Mouse (Mus musculus): ENCODE measurements at regions not wholly inside any gene's neighbourhood (a gene's known extent, or its start where the extent isn't known, plus 50 kb on each side); places are given as distances from the start of the nearest gene placed in this dataset.

DNA sequence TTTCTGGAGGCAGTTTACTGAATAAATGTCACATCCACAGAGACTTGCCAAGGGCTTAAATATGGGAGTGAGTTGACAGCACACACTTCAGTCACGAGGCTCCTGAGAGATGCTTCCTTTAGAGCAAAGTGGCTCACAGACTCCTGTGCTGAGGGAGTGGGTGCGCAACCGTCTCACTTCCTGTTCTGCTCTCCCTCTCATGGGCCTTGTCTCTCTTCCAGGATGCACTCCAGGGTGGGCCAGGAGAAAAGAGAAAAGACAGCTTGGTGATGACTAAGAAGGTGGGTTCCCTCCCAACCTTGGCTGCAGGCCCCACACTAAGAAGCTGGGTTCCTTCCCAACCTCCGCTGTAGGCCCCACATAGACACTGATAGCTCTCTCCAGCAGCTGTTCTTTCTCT lies 57.5 kb upstream of the Polg start:
- no peaks in the 10 kb centered on the region; a peak in 1 of 4 replicates for H3K4me1 ChIP-seq (replicated peaks; ENCODE audit: control insufficient read depth in 2 of 2, insufficient read depth in 2 of 2, low read length in 1 of 2)
- H3K27ac ChIP-seq: no peak overlapping the region
- 45% methylated on average over 4 of the region's 4 CpGs for WGBS (ENCODE audit: insufficient replicate concordance)
- H3K27me3 ChIP-seq (ENCODE audit: control insufficient read depth, insufficient read depth, low read length): peaks cover 9% of the 10 kb centered on the region
- TF ChIP-seq CTCF (IDR thresholded peaks at IDR 0.05; ENCODE audit: low read depth) (no peak), EP300 (IDR thresholded peaks at IDR 0.05; ENCODE audit: low read depth) (no peak)
- no peak overlapping the region for H3K9ac ChIP-seq (replicated peaks)
- no peaks in the 10 kb centered on the region for H3K9me3 ChIP-seq (ENCODE audit: control insufficient read depth, low read length)
- H3K36me3 ChIP-seq (replicated peaks; ENCODE audit: control insufficient read depth, insufficient read depth, low read depth): no peaks in the 10 kb centered on the region
- H3K4me3 ChIP-seq (ENCODE audit: insufficient read depth in 1 of 2, low read depth in 2 of 2, low read length in 2 of 2): no peak overlapping the region
- no peak for DNase-seq (ENCODE audit: low read depth in 3 of 3, low spot score in 3 of 3)
- no peak for ATAC-seq (ENCODE audit: insufficient read depth)
- no peak overlapping the region for H3K4me2 ChIP-seq (ENCODE audit: low read depth)

DNA sequence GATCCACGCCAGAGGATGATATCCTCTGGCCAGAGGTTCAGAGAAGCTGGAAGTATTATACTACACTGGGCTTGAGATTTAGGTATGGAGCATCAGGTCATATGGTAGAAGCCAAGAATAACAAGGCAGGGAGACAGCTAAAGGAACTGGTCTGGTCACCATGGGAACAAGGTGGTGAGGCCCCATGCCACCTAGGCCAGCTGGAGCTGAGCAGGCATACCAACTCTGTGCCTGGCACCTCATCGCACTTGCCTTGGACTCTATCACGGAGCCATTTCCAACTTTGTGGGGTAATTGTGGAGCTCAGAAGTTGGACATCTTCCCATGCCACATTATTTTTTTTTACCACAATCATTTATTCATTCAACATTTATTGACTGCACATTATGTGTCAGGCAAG lies 55.9 kb upstream of the Polg start:
- Histone ChIP-seq H3K27ac (no peak overlapping the region), H3K27me3 (ENCODE audit: control insufficient read depth, insufficient read depth, low read length) (peaks cover 9% of the 10 kb centered on the region), H3K9ac (replicated peaks) (no peak overlapping the region), H3K4me1 (replicated peaks; ENCODE audit: control insufficient read depth in 2 of 2, insufficient read depth in 2 of 2, low read length in 1 of 2) (no peaks in the 10 kb centered on the region; a peak in 1 of 4 replicates), H3K36me3 (replicated peaks; ENCODE audit: control insufficient read depth, insufficient read depth, low read depth) (no peaks in the 10 kb centered on the region), H3K4me3 (ENCODE audit: insufficient read depth in 1 of 2, low read depth in 2 of 2, low read length in 2 of 2) (no peak overlapping the region), H3K4me2 (ENCODE audit: low read depth) (no peak overlapping the region), H3K9me3 (ENCODE audit: control insufficient read depth, low read length) (no peaks in the 10 kb centered on the region)
- 52% methylated on average over 3 of the region's 3 CpGs for WGBS (ENCODE audit: insufficient replicate concordance)
- TF ChIP-seq EP300 (IDR thresholded peaks at IDR 0.05; ENCODE audit: low read depth) (no peak), CTCF (IDR thresholded peaks at IDR 0.05; ENCODE audit: low read depth) (no peak)
- DNase-seq (ENCODE audit: low read depth in 3 of 3, low spot score in 3 of 3) (no peak), ATAC-seq (ENCODE audit: insufficient read depth) (no peak)

DNA sequence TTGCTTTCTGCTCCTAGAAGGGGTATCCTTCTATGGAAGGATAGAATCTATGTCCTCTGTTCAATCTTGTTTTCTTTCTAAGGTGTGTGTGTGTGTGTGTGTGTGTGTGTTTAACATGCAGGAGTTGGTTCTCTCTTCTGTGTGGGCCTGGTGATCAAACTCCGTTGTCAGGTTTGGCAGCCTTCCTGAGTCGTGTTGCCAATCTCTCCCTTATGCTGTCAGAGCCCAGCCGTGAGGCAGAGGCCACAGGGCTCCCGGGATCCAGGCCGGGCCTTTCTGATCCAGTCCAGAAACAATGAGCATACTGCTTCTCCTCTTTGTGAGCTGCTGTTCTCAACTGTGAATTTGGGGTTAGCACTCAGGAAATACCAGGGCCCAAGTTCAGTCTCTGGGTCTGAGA lies 55.1 kb upstream of the Polg start:
- TF ChIP-seq CTCF (IDR thresholded peaks at IDR 0.05; ENCODE audit: low read depth) (no peak), EP300 (IDR thresholded peaks at IDR 0.05; ENCODE audit: low read depth) (no peak)
- H3K27me3 ChIP-seq (ENCODE audit: control insufficient read depth, insufficient read depth, low read length): peaks cover 15% of the 10 kb centered on the region
- WGBS (ENCODE audit: insufficient replicate concordance): 31% methylated on average over 5 of the region's 5 CpGs
- H3K9me3 ChIP-seq (ENCODE audit: control insufficient read depth, low read length): no peaks in the 10 kb centered on the region
- no peaks in the 10 kb centered on the region for H3K36me3 ChIP-seq (replicated peaks; ENCODE audit: control insufficient read depth, insufficient read depth, low read depth)
- no peak for DNase-seq (ENCODE audit: low read depth in 3 of 3, low spot score in 3 of 3)
- no peaks in the 10 kb centered on the region; a peak in 1 of 4 replicates for H3K4me1 ChIP-seq (replicated peaks; ENCODE audit: control insufficient read depth in 2 of 2, insufficient read depth in 2 of 2, low read length in 1 of 2)
- ATAC-seq (ENCODE audit: insufficient read depth): no peak
- no peak overlapping the region for H3K27ac ChIP-seq
- H3K4me3 ChIP-seq (ENCODE audit: insufficient read depth in 1 of 2, low read depth in 2 of 2, low read length in 2 of 2): no peak overlapping the region
- H3K9ac ChIP-seq (replicated peaks): no peak overlapping the region
- no peak overlapping the region for H3K4me2 ChIP-seq (ENCODE audit: low read depth)

DNA sequence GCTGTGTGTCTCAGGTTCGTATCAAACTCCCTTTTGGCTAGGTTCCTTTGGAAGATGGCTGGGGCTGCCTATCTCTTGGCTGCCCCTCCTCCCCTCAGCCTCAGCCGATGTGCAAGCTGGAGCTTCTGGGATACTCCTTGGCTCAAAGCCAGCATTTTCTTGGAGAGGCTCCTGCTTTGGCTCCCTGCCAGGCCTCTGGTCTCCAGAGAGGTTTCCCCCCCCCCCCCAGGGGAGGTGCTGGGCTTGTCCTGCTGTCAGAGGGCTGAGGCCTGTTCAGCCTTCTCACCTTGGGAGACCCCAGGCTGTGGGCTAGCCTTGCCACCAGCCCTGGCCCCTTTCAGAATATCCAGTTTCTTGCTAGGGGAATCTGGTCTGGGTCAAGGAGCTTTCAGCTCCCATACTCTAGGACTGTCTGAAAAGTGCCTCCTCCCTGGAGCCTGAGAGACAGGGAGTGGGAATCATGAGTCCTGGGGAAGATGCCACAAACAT lies 54.1 kb upstream of the Polg start:
- Histone ChIP-seq H3K4me1 (replicated peaks; ENCODE audit: control insufficient read depth in 2 of 2, insufficient read depth in 2 of 2, low read length in 1 of 2) (no peaks in the 10 kb centered on the region; a peak in 1 of 4 replicates), H3K9me3 (ENCODE audit: control insufficient read depth, low read length) (no peaks in the 10 kb centered on the region), H3K4me2 (ENCODE audit: low read depth) (no peak overlapping the region), H3K9ac (replicated peaks) (no peak overlapping the region), H3K27ac (no peak overlapping the region), H3K36me3 (replicated peaks; ENCODE audit: control insufficient read depth, insufficient read depth, low read depth) (no peaks in the 10 kb centered on the region), H3K27me3 (ENCODE audit: control insufficient read depth, insufficient read depth, low read length) (peaks cover 25% of the 10 kb centered on the region), H3K4me3 (ENCODE audit: insufficient read depth in 1 of 2, low read depth in 2 of 2, low read length in 2 of 2) (no peak overlapping the region)
- DNase-seq (ENCODE audit: low read depth in 3 of 3, low spot score in 3 of 3) (no peak), ATAC-seq (ENCODE audit: insufficient read depth) (no peak)
- WGBS (ENCODE audit: insufficient replicate concordance): 65% methylated on average over 2 of the region's 2 CpGs
- TF ChIP-seq CTCF (IDR thresholded peaks at IDR 0.05; ENCODE audit: low read depth): no peak
- TF ChIP-seq EP300 (IDR thresholded peaks at IDR 0.05; ENCODE audit: low read depth): no peak

DNA sequence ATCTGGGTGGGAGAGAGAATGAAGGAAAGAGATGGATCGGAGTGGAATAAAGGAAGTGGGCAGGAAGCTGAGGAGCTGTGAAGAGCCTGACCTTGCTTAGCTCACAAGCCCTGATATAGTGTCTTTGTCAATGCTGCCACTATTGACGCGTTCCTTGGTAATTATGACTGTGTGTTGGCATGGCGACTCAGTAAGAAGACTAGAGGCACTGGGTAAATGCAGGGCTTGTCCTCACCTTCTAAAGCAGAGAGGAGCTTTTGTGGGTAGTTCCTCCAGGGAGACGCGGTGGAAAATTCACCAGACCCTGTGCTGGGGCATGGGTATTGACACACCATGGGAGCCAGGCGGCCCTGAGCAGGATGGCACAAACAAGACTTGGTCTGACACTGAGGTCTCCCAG lies 52.8 kb upstream of the Polg start:
- H3K9ac ChIP-seq (replicated peaks): no peak overlapping the region
- H3K9me3 ChIP-seq (ENCODE audit: control insufficient read depth, low read length): no peaks in the 10 kb centered on the region
- TF ChIP-seq CTCF (IDR thresholded peaks at IDR 0.05; ENCODE audit: low read depth): no peak
- no peak for TF ChIP-seq EP300 (IDR thresholded peaks at IDR 0.05; ENCODE audit: low read depth)
- no peak overlapping the region for H3K4me3 ChIP-seq (ENCODE audit: insufficient read depth in 1 of 2, low read depth in 2 of 2, low read length in 2 of 2)
- WGBS (ENCODE audit: insufficient replicate concordance): 57% methylated on average over 7 of the region's 7 CpGs
- no peak overlapping the region for H3K4me2 ChIP-seq (ENCODE audit: low read depth)
- H3K27ac ChIP-seq: no peak overlapping the region
- ATAC-seq (ENCODE audit: insufficient read depth) (no peak), DNase-seq (ENCODE audit: low read depth in 3 of 3, low spot score in 3 of 3) (no peak)
- H3K27me3 ChIP-seq (ENCODE audit: control insufficient read depth, insufficient read depth, low read length): peaks cover 37% of the 10 kb centered on the region
- no peaks in the 10 kb centered on the region; a peak in 1 of 4 replicates for H3K4me1 ChIP-seq (replicated peaks; ENCODE audit: control insufficient read depth in 2 of 2, insufficient read depth in 2 of 2, low read length in 1 of 2)
- no peaks in the 10 kb centered on the region for H3K36me3 ChIP-seq (replicated peaks; ENCODE audit: control insufficient read depth, insufficient read depth, low read depth)

Measured in liver, embryonic 14.5 days (tissue).